Mouse (Mus musculus) megakaryocyte-erythroid progenitor cell, adult 5-6 weeks (primary cell): ENCODE measurements around the gene Tspan5. TPM values are rescaled to one million over a fixed set of nuclear protein-coding genes. Genes with fewer than 3 reads are reported as not detected.

ENCODE experiments used
- ATAC-seq: replicated peaks from 2 replicates; pipeline ENCODE4 v1.8.0; 2016; ENCODE audit warnings: mild to moderate bottlenecking, inconsistent platforms; ENCODE audit not compliant: severe bottlenecking, poor library complexity, low FRiP score, low TSS enrichment
- total RNA-seq, 2 experiments: library from RNA; stranded (forward) in 1 of 2; stranded (reverse) in 1 of 2; fragments of 200-1000, 215-1000 nt in 1 of 2; fragments of >200 nt in 1 of 2; fragmentation: Nextera tagmentation in 1 of 2; gene quantifications; 2 replicates each; pipeline ENCODE4 v1.2.3; 2014 to 2017

The Tspan5 gene
- total RNA-seq, 2 experiments from 2014 or later = 1.8 to 7.5 TPM

DNA sequence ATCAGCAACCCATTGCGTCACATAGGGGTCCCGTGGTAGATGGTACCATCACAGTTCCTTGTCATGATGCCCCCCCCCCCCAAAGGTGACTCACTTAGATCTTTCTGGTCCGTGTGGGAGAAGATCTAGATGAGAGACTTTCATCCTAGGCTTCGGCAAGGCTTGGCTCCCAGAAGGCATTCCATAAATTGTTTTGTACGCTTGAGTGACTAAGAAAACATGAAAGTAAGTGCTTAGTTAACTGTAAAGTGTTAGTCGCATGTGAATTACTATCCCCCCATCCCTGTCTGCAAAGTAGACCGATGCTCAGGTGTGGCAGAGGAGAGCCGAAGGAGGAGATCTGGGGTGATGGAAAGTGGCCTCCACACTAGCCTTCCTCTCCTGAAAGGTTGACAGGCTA, 25.0 kb downstream of the Tspan5 start:
- no peak for ATAC-seq

DNA sequence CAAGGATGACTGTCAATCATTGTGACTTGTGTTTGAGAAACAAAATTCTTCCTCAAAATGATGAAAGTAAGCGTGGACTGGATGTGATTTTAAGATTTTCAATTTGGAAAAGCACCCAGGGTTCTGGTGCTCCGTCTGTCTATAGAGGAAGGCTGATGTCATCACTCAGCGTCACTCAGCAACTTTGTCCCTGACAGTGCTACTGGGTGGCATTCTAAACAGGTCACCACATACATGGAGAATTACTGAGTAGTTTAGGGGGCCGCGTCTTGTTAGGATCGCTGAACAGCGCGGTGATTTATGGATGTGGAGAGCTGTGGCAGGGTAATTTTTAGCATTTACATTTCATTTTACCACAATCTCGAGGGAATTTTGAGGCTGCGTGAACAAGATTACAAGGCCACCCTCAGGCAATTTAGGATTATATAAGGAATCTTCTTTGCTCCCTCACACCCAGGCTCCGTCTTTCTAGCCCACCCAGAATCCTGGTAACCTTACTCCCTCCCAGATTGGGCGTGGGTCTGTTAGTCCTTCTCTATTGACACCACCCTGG, 26.6 kb downstream of the Tspan5 start:
- no peak for ATAC-seq

DNA sequence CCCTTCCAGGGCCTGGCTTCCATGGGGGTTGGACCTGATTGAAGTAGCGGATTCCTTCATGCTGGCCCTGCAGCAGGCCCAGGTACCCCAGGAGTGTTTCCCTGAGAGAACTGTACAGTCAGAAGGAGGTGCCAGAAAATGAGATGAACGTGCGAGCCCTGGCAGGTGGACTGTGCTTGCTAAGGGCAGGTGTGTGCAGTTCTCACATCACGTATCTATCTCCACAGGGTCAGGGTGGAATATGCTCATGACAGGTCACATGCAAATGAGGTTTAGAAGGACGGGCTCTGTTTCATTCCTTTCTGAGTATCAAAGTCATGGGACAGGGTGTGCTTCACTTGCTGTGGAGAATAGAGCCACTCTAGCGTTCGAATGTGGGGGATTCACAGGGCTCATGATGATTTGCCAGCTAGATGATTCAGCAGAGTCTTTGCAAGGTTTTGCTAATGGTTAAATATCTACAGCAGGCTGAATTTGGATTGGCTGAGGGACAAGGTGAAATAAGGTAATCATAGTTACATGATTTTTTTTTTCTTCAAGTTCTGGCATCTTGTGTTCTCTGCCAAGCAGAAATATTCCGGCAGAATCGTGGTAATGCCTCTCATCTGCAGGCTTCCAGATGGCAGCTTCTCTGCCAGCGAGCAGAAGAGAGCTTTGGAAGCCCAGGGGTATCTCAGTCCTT, 28.8 kb downstream of the Tspan5 start:
- no peak for ATAC-seq

DNA sequence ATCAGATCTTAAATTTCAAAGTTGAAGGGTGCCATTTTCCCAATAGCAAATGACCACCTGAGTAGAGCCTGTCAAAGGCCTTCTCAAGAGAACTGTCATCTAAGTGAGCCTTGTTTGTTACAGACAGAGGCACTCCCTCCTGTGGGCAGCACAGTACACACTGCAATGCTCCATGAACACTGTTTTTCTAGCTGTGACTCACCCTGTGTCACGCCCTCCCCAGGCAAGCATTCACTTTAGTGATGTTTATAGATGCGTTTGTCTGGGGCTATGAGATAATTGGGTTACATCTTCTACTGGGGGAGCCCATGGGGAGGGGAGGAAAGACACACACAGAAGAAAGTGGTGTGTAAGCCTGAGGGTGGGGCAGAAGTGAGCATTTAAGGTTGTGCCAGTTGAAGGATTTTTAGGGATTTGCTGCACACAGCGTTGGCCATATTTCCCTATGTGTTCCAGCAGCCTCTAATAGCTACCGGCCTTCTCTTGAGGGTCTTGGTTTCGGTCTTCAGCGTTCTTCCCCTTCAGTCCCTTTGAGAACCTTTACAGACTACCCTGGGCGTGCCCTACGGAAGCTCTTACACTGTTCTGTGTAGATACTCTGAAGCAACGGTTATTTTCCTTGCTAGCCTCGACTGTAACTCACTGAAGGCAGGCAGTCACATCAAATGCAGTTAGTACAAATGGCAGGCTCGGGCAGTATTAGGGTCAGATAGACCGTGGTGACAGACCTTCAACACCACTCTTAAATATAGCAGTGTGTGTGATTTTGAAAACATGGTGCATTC, 29.7 kb downstream of the Tspan5 start:
- peak; percentile 46 for ATAC-seq

DNA sequence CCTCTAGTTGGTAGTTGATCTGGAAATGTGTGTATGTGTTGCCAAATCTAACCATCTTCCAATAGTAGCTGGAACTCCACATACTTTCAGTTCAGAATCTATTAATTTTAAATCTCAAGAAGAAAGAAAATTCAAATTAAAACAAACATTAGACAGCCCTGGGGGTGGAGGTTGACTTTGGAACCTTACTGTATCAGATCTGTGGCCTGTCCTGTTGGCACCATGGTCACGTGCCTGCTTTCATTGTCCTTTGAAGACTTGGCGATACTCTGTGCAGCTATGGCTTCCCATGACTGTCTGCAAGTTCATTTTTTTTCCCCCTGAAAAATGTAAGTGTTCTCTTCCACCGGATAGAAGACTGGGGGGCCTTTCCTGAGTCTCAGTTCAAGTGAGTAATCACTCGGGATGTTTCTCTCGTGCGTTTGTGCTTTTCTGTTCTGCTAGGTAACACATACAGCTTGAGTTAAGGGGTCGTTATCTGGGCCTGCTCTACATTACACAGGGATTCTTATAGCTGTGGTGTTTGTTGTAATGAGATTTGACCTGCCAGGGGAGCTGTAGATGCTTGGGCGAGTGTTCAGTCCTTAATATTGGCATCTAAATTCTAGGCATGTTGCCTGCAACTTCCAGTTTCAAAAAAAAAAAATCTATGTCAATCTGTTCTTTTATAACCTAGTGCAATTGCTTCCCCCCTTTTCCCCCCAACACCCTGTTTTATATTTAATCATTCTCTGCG, 32.0 kb downstream of the Tspan5 start:
- ATAC-seq = no peak

DNA sequence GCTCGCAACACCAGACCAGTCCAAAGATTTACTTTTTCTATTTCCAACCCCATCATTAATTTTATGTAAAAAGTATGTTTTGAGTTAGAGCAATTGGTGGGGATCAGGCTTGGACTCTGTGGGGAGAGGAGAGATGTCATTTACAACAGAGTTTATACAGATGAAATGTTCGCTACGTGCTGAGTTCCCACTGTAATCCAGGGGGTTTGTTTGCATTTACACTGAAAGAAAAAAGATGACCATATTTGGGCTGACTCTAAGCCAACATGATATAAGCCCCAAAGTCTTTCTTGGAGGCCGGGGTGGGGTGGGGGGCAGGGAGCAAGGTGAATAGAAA, 32.6 kb downstream of the Tspan5 start:
- no peak for ATAC-seq

DNA sequence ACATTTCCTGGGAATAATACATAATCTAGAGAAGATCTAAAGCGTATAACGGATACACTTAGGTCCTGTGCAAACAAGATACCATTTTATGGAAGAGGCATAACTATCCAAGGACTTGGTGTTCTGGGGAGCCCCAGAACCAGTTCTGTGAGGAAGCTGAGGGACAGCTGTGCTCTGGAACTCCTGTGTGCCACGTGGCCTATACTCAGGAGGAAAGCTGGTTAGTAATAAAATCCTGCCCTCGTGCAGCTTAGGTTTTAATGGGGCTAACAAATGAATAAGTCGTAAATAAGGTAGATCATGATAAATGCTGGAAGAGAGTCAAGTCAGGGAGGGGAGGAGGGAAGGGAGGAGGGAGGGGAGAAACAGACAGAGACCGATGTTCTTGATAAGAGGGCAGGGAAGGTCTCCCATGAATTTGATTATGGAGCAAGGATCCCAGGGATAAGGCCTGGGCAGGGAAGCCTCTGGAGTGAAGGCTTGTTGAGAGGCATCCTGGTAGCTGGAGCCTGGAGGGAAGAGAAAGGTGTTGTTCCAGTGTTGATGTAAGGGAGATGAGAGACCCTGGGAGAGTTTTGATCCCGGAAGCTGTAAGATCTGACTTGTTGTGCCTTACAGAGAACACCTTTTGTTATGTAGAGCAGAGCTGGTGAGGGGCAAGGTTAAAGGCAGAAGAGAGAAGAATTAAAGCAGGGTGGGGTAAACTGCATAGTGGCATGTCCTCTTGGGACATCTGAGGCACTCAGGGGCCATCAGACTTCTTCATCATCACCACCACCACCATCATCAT, 34.1 kb downstream of the Tspan5 start:
- no peak for ATAC-seq

DNA sequence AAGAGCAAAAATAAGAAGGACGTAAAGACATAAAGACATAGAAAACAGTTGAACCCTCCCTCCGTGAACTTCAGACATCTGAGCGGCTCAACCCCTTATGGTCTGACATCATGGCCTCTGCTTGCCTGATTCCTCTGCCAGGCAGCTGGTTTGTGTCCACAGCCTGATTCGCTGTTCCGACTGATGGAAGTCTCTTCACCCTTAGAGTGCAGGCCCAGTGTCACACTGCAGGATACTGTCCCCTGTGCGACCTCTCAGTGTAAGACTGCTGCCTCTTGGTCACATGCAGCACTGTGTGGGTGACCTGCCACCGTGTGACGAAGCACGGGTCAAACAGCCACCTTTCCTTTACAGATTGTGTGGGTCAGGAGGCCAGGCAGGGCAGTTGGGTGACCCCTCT, 39.5 kb downstream of the Tspan5 start:
- no peak for ATAC-seq

DNA sequence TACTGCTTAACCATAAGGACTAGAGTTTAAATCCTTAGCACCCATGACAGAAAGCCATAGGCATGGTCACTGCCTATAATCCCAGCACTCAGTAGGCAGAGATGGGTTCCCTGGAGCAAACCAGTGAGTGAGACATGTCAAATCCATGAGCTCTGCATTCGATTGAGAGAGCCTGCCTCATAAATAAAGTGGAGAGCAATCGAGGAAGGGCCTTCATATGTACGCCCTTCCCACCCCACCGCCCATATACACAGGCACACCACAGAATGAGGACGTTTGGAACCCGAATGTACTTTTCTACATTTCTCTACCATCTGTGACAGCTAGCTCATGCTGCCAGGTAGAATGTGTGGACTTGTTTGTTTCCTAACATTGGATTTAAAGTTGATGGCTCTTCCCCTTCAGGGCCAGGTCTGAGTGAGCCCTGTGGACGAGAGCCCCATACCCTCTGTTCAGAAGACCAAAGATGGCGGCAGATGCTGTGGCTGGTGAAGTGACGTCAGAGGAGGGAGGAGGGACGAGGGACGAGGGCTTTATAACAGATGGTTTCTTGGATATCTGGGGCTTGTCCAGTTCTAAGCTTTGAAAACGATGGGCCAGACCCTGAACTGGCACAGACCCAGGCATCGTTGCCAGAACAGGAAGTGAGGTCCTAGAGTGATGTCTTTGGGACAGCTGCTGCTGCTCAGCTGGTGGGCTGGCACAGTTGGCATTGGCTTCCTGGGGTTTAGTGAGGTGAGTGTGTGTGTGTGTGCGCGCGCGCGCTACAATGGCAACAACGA, 42.1 kb downstream of the Tspan5 start:
- ATAC-seq = no peak

DNA sequence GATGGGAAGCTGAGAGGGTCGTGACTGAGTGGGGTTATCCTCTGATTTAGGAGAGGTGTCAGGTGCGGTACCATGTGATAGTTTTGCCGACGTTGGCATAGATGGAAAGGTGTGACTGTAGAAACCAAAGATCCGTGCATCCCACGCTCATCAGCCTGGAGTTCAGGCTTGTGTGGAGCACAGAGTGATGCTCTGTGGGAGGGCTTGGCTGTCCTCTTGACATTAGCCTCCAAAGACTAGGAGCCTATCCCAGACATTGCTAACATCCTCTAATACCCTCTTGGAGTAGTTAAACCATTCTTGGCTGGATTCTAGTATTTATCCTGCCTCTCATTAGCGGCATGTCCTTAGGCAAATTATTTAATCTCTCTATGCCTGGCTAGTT, 42.6 kb downstream of the Tspan5 start:
- no peak for ATAC-seq

DNA sequence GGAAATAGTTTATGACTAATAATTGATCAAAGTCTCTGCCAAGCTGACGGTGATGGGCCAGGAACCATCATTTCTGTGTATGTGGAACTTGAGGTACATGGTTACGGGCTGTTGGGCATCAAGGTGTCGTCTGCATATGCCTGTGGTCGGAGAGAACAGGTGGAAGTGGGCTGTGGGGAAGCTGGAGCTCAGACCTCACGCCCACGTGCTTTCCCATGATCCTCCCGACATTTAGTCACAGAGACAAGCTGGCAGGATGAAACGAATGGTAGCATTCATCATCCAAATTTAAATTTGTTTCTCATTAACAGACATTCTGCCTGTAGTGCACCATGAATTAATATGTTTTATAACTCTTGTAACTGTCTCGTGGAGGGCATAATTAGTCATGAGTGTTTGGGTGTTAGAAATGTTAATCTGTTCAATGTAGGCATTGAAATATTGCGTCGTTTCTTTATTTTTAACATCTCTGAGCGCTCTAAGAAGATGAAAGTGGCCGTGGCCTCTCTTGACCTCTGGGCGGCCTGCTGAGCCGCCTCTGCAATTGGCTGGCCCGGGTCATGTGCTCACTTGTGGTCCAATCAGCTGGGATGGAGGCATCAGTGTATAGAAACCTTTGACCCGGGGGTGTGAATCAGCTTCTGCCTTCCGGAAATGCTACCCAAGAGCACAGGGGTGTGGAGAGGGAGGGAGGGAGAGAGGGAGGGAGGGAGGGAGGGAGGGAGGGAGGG, 45.9 kb downstream of the Tspan5 start:
- ATAC-seq = no peak

DNA sequence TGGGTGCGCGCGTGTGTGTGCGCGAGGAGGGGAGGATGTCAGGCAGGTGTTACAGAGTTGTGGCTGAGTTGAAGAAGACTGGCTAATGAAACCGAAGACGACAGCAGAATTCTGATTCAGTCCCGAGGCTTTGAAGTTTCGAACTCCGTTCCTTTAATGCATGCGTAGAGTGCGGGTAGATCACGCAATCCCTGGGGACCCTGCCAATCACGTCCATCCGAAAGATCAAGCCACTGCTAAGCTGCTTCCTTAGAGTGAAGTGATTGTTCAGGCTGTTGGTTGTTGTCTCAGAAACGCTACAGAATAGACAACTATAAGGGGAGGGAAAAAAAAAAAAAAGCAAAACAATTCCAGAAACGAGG, 46.5 kb downstream of the Tspan5 start:
- no peak for ATAC-seq

DNA sequence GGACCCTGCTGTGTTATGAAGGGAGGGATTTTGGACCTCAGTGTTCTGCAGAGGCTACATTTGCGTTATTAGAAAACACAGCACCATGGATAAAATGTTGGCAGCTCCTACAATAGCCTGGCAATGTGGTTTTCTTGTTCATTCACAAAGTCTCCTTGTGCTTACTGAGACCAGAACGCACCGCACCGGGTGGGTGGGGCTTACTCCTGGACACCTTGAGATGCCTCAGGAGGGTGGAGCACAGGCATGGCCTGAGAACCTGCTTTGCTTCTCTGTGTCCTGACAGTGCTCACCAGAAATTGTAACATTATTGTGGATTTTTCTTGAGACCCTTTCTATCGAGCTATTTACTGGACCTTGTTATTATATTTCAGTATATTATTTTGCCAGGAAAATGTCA, 47.3 kb downstream of the Tspan5 start:
- no peak for ATAC-seq

DNA sequence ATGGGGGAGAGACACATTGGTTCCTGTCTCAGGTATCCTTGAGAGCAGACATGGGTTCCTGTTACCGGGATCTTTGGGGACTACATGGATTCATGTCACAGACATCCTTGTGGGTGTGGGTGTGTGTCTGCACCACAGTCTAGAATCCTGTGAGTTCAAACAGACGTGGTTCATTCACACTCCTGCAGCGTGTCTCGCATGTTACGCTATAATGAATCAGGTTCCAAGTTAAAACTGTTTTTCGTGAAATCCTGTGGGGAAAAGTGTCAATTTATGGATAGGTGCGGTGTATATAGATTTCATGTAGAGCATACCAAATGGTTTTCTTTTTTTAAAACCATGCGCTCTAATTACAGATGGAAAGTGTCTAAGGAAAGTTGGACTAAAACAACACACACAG, 52.5 kb downstream of the Tspan5 start:
- no peak for ATAC-seq

DNA sequence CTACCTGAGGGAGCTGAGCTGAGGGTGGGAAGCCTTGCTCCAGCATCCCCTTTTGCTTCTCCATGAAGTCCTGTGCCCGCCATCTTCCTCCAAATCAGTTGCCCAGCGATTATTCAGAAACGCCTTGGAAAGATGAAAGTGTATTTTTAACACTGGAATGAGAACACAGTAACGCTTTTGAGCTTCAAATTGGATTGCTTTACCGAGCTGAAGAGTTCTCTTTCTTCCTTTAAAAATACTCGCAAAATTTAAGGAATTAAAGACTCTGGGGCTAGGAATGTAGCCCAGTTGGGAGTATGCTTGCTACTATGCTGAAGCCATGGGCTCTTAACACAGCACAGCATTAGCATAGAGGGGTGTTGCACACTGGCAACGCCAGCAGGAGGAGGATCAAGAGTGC, 54.0 kb downstream of the Tspan5 start:
- no peak for ATAC-seq

DNA sequence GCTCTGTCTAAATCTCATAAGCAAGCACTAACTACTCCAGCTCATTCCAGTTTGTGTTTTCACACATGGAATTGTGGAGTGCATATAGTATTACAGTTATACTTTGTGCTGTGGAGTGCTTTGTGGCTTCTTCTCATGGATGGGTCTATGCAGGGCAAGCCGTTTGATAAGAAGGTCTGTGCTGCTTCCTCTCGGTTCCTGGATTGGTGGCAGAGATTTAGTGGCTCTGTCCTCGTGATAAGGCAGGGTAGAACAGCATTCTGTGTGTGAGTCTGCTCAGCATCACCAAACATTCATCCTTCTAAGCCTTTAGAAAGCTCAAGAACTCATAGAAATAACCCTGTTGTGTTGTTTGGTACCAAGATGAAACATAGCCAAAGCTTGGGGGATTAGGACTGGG, 54.6 kb downstream of the Tspan5 start:
- no peak for ATAC-seq

DNA sequence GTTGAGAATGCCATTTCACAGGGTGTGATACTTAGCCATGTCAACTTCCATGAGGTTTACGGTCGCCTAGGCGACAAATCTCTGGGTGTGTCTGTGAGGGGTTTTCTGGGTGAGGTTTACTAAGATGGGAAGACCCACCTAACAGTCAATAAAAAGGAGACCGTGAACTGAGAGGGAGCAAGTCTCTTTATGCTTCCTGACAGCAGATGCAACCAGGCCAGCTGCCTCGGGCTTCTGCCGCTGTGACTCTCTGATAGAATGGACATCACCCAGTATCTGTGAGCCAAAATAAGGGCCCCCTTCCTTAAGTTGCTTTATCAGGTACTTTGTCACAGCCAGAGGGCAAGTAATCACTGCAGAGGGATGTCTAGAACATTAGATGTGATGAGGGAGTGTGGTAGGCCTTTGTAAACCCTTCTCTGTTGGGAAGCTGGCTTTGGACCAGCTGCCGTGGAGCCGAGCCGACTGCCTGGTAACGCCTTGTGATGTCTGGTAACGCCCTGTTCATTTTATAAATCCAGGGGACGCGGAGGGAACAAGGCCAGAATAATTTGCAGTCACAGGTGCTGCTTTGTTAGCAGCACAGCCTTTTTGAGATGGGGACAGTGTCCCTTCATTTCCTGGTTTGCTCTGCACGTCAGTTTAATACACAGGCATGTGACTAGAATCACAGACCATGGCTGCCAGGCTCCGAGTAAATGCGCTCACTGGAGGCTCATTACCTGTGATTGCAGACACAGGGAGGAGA, 58.8 kb downstream of the Tspan5 start:
- no peak for ATAC-seq

DNA sequence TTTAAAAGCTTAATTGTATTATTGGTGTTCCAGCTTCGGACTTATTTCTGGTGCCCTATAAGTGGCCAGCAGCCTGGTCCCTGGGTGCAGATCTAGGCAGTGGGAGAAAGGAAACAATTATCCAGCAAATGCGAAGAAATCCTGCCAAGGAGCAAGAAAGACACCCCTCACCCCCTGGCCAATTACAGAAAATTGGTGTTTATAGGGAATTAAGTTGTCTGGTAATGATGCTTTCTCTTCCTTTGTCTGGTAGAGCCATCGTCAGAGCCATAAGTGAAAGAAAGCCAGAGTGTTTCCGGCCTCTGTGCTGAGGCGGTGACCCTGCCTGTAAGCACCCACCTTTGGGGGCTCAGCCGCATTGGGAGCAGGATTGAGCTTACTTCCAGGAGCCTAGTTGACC, 59.7 kb downstream of the Tspan5 start:
- no peak for ATAC-seq
